Mouse (Mus musculus): ENCODE measurements around the gene Oxnad1.
"Not testable (repeated sequence)": the region's sequence is repeated elsewhere in the genome, so short reads cannot be mapped to it uniquely, and the experiment has no call there.

The Oxnad1 gene

DNA sequence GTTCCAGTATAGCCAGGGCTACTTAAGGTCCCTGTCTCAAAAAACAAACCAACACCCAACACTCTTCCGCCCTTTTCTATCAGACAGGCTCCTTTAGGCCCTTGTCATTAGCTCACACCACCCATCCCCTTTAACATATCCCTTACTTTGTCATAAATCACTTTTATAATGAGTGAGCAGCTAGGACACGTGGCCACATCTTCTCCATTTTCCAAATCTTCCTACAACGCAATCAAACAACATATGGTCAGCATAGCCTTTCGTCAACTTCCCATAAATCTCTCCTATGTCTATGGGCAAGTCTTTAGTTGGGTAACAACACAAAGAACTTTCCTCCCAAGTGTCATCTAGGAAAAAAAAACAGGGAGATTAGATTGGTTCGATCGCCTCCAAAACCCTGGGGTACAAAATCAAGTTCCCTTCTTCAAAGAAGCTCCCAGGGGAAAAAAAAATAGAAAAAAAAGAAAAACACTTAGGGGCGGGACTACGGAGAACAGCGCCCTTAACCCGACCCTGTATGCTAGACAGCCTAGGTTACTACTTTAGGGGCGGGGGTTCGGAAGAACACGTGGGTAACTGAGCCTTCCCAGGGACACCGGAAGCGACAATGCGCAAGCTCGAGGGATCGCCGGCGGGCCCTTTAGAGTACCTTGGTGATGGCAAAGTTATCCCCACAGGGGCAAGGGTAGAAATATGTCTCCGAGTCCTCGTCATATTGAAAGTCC, at the start of gene Oxnad1:
TSS of gene Oxnad1 (plus strand) at position 614 of the 725 bp plus-strand sequence.
- peak; percentile 87 for DNase-seq (ENCODE audit: low read depth, low spot score)

DNA sequence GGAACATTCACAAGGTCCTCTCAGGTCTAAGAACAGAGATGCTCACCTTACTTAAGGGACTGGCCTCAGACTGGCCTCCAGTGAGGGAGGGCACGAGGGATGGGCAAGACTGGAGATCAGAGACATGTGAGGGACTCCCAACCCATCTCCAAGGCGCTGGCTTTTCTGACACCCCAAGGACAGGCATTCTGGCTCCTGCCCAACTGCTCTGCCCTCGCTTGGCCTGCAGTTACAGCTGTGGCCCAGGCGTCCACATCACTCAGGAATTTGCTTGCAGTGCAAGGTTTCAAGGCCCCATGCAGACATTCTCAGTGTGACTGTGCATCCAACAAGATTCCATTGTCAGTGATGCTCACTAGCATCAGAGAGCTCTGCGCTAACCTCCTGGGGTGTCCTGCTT, 48.7 kb upstream of the Oxnad1 start:
- DNase-seq (ENCODE audit: low read depth, low spot score) = no peak

DNA sequence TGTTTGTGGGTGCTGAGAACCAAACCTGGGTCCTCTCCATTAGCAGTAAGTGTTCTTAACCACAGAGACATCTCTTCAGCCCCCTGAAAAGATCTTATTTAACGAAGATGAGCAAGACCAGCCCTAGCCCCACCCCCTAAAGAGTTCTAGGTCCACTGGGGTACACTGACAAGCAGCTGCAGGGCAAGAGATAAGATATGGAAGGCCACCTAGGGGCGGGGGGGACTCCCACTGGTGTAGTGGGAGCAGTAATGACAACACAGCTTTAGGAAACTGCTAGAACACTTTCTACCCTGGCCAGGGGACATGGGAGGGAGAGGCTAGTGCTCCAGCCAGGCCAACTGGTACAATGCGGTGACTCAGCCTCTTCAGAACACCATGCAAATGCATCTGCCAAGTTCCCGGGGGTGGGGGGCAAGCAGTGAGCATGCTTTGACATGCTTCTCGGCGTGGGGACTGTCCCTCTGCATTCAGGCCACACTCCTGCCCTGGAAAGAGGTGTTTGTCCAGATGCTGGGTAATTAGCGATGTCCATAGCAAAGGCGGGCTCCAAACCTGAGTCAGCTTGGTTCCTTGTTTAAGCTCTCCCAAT, 47.4 kb upstream of the Oxnad1 start:
- DNase-seq (ENCODE audit: low read depth, low spot score) = no peak

DNA sequence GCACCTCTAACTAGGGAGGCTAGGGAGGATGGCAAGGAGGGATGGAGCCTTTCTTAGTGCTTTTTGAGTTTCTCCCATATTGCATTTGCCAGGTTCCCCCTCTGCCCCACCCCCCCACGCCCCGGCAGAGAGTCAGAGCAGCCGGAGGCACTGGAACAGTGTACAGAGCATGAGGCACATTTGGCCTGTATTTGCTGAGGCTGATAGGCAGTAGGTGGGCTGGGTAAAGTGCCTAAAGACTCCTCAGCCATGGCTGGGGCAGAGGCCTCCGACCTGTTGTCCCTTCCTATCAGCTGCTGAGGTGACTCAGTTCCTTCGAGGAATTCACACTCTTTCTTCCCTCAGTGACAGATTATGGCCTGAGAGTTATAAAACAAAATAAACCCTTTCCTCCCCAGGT, 43.1 kb upstream of the Oxnad1 start:
- DNase-seq (ENCODE audit: low read depth, low spot score) = no peak

DNA sequence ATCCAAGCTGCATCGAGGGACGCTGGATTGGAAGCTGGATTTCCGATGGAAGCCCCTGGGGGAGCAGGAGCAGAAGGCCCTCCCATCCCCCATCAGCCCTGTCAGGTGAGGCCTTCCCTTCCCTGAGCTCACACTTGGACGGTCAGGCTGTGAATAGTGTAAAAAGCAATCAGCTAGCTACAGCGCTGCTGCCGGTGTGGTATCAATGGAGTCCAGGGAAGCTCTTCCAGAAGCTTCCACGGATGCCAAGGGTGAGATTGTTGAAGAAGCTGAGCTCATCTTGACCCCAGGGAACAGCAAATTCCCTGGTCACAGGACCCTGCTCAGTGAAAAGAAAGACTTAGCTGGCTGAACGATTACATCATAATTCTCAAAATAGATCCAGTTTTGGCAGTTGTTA, 38.8 kb upstream of the Oxnad1 start:
- DNase-seq (ENCODE audit: low read depth, low spot score) = no peak

DNA sequence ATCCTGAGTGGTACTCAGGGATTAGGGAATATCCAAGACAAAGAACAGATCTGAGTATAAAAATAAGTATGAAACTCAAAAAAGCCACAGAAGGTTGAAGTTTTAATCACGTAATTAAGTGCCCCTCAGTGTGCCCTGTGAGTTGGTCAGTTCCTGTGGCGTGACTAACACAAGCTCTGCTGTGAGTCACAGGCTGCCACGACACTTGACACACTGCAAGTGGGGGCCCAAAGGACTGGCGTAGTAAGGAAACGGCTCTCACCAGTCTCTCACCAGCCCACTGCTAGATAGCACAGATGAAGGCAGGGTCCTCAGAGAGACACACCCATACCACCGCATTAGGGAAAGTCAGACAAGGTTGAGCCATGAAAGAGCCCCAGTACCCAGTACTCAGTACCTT, 35.0 kb upstream of the Oxnad1 start:
- no peak for DNase-seq (ENCODE audit: low read depth, low spot score)

DNA sequence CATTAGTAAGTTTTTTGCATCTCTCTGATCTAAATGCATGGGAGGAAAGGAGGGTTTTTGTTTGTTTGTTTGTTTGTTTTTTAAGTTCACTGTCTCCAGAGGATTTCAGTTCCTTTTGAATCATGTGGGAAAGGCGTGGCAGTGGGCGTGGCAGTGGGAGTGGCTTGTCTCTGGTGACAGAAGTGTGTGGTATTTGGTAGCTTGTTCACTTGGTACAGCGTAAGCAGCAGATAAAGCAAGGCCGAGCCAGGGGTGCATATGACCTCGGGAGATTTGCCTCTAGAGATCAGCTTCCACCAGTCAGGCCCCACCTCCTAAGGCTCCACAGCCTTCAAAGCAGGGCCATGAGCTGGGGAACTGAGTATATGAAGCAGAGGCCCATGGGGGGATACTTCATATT, 31.3 kb upstream of the Oxnad1 start:
- no peak for DNase-seq (ENCODE audit: low read depth, low spot score)

DNA sequence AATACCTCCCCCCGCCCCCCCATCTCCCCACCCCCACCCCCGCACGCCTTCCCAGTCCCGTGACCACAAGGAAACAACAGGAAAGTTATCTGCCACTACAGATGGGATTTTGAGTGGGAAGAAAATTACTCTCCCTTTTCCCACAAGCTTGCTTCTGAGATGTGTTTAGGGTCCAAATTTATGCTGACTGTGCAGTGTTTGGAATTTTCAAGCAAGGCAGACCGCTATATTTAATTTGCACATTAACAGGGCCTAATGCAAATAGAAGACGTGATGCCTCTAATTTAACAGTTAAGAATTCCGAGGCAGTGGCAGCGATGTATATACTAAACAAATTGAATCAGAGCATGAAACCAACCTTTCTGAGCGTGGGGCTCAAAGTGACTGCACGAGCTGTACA, 30.4 kb upstream of the Oxnad1 start:
- no peak for DNase-seq (ENCODE audit: low read depth, low spot score)

DNA sequence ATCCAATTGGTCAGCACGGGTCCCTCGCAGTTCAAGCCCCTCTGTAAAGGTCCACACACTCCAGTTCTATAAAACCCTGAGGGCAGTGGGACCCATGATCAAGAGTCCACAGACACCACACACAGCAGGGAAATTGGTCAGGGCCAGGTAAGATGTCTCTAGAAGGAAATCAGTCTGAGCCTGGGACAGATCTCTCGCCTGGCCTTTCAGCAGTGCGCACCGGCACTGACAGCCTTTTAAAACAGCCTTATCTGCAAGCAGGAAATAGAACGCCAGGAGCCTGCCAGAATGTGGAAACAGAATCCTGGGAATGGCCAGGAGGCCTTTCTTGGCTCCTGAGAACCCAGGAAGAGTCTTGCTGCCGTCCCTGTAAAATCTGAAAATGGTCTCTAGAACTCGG, 29.4 kb upstream of the Oxnad1 start:
- no peak for DNase-seq (ENCODE audit: low read depth, low spot score)

DNA sequence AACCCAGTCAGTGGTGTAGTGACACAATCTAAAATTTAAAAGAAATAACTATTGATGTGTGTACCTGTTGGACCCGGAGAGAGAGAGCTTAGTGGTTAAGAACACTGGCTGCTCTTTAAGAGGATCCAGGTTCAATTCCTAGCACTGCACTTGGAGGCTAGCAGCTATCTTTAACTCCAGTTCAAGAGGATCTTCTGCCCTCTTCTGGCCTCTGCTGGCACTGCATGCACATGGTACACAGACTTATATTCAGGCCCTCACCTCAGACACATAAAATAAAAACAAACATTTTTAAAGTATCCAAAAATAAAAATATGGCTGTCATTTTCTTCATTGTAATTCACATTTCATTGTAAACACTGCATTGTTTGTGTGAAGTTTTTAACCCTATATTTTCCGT, 28.5 kb upstream of the Oxnad1 start:
- no peak for DNase-seq (ENCODE audit: low read depth, low spot score)

DNA sequence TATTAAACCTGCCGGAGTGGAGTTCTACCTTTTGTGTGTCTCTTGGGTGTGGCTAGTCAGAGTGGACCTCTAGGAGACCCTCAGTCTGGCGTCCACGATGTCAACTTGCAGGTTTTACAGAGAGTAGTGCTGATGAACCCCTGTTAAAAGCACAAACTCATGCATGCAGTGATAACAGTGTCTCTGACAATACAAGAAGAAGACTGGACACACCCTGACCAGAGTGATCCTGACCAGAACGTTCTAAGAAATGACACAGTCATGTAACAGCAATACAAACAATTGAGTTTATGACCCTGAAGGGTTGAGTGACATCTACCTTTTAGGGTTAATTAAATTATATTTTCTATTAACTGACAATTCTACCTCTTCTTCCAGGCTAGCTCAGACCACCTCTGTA, 27.5 kb upstream of the Oxnad1 start:
- no peak for DNase-seq (ENCODE audit: low read depth, low spot score)

DNA sequence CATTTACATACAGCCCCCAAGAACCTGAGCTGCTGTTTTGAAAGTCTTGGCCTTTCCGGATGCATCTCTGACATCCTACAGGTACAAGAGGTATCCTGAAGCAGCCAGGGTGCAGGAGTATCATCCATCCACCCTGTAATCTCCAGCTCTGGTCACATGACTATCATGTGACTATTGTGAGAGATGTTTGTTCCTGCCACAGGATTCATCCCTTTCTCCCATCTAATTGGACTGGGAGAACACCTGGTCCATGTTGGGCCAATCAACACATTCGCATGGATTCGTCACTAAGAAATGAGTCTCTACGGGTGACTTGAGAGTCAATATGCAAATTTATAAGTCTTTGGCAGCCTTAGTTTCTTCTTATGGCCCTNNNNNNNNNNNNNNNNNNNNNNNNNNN, 23.8 kb upstream of the Oxnad1 start:
- DNase-seq (ENCODE audit: low read depth, low spot score) = no peak

DNA sequence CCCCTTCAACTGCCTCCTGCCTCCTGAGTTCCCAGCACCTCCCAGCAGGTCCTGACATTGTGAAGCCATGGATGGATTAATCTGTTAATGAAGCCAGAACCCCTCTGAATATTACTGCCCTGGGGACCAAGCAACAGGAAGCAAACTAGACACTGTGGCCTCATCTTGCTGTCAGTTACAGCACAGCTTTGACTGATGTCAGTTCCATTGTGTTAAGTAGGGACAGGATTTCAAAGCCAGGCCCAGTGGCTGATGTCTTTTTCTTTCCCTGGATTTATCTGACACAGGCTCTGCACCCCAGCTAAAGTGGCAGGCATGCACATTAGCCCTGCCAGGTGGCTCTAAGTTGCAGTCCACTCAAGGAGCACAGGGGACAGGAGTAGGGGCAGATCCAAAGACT, 12.4 kb upstream of the Oxnad1 start:
- DNase-seq (ENCODE audit: low read depth, low spot score) = no peak

DNA sequence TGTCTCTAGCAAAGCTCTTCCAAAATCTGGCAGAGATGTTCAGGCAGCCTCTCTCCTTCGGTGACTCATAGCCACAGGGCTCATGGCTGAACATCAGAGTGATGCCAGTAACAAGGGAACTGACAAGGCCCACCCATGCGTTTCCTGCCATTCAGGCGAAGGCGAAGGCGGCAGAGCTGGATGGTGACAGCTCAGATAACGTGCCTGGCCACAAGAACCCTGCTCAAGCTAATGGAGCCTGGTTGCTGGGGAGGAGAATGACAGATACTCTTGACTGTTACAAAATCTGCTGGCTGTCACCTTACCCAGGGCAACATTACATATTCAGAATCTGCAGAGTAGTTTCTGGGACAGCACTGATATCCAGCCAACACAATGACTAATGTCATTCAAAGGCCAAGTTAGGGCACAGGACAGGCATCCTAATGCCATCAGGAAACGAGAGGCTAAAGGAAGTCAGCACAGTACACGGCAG, 11.9 kb upstream of the Oxnad1 start:
- peak; percentile 68 for DNase-seq (ENCODE audit: low read depth, low spot score)

DNA sequence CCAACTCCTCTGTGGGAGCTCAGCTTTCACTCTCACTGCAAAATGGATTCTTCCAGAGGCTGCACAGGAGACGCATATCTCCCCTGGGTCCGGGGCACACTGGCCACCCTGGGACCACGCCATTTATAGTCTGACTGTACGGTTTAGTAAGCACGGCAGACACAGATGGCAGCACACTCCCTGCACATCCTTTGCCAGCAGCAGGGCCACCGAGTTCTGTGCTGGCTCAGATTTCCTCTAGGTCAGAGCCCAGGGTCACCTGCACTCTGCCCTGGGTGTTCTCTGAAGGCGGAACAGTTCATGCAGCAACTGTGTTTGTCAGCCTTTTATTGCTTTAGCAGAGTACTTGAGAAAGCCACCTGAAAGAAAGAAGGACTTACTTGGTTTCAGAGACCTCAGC, 11.3 kb upstream of the Oxnad1 start:
- DNase-seq (ENCODE audit: low read depth, low spot score) = no peak

DNA sequence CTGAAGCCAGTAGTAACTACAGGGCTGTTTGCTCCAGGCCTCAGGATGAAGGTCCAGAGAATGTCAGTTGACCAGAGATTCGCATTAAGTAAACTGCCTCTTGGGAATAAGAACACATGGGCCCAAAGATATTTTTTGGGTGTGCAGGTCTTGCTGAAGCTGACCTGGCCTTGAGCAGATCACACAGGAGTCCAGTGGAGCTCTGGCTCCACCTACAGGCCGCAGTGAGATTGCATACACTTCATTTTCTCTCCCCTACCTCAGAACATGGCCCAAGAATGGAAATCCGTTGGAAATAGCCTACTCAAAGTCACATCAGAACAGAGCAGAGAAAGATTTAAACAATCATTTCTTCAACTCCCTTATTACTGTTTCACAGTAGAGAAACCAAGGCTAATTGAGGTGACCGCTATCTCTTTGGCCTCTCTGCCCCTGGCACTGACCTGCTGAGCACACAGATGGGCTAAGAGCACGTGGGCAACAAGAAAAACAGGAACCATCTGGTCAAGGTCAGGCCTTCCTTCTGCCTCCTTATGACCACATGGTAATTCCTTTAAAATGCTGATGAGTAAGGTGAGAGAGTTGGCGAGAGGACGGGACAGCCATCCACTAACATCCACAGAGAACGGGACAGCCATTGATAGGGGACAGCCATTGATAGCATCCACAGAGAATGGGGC, 8.1 kb upstream of the Oxnad1 start:
- DNase-seq (ENCODE audit: low read depth, low spot score) = no peak

DNA sequence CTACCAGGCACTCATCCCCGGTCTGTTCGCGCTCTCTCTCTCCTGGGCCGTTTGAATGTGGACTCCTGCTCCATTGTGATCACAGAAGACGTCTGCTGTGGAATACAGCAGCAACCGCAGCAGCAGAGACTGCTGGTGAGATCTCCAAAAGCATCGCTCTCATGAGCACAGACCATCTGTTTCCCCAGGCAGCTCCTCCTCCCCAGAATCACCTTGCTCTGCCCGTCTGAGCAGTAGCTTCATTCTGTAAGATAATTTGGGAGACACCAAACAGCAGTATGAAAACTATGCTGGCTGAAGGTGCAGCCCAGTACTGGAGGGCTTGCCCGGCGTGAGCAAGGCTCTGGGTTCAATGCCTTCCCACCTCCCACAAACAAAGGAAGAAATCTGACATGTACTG, 4.1 kb upstream of the Oxnad1 start:
- no peak for DNase-seq (ENCODE audit: low read depth, low spot score)

DNA sequence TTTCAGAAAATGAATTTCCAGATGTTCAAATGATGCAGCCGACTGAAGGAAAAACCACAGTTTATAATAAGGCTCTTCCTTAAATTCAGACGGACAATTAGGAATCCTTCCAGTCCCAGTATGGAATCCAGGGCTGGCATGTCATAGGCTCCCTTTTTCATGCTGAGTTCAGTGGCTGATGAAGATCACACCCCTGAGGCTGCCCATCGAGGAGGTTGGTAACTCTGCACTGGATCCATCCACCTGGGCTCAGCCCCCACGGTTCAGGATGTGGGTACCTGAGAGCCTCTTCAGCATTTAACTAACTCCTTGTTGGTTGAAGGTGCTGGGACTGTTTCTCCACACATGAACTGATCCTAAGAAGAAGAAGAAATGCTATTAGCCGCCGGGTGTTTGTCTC, 2.3 kb upstream of the Oxnad1 start:
- no peak for DNase-seq (ENCODE audit: low read depth, low spot score)

DNA sequence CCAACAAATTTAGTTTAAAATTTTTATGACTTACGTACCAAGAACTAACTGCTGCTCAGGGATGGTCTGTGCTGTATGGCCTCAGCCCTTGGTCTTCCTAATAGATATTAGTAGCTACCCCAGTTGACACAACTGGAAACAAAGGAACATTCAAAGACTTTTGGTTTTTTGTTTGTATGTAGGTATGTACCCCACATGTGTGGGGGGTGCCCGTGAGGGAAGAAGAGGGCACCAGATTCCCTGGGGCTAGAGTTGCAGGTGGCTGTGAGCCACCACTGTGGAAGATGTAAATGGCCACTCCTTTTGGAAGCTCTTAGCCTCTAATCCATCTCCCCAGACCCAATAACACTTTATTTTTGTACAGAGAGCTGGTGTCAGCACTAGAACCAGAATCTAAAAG, 1.7 kb upstream of the Oxnad1 start:
- no peak for DNase-seq (ENCODE audit: low read depth, low spot score)

DNA sequence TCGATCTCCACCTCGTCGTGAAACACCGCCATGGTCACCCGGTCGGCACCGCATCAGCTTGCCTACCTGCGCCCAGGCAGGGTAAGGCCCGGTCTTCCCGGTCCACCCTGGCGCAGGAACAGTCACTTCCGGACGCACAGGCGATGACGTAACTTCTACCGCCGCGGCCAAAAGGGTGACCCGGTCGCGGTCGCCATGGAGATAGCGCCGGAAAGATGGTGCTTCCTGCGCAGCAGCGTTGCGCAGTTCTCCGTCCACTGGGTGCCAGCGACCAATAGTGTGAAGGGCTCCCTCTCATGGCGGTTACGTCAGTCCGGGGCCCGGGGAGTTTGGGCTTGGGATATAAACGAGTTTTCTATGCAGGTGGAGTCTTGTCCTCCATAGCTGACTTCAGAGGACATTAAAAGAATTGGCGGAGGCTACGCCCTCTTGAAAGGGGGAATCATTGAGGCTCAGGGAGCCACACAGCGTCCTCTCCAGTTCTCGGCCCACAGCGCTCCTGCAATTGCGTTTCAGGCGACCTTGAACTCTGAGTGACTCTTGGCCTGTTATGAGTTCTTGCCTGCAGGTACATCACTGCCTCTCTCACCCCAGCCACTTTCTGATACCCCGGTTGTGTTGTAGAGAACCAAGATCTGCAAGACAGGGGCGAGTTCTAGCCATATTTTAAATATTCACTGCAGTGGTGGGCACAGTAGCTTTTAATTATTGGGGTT, 470 bp downstream of the Oxnad1 start, which contains the start of gene Dph3:
TSS of gene Dph3 (minus strand) at position 244 of the 716 bp plus-strand sequence.
- DNase-seq (ENCODE audit: low read depth, low spot score) = peak; percentile 96

DNA sequence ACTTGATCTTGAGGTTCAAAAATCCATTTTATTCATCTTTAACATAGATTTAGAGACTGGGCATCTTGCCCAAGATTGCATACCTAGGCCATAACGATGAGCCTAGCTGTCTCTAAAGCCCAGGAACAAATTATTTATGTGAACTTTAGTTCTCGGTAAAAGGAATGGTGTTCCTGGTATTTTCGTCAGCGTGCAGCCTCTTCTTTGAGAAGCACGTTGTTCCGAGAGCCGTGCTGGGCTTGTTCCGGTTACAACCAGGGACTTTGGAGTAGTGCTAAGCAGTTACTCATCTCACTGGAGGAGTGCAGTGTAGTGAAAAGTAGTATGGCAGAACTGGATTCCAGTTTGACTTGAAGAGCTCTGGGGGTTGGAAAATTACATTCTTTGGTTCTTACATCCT, 1.1 kb downstream of the Oxnad1 start:
- no peak for DNase-seq (ENCODE audit: low read depth, low spot score)

DNA sequence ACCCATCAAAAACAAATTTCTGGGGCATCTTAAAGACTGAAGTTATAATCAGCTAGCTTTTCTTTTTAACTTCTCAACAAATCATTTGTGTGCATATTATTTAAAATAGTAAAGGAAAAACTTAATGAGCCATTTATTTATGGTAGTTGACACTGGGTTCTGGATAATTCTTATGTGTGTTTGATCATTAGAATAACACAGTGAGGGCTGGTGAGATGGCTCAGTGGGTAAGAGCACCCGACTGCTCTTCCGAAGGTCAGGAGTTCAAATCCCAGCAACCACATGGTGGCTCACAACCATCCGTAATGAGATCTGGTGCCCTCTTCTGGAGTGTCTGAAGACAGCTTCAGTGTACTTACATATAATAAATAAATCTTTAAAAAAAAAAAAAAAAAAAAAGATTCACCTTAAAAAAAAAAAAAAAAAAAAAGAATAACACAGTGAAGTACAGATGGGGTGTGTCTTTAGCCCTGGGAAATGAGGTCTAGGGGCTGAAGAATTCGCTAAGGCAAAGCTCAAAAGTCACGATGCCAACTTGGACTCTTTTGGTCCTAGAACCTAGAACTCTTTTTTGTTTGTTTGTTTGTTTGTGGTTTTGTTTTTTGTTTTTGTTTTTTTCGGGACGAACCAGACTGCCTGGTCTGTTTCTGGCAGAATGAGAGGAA, 2.5 kb downstream of the Oxnad1 start:
- DNase-seq (ENCODE audit: low read depth, low spot score) = not testable (repeated sequence)
